Mouse (Mus musculus) sigmoid colon, adult 10 weeks (tissue): ENCODE results near the gene Fam228b. TPM values are rescaled to one million over a fixed set of nuclear protein-coding genes. Genes with fewer than 3 reads are reported as not detected.

Source experiments
- polyA plus RNA-seq: library from polyadenylated mRNA; stranded (reverse); fragments of 350-450 nt; fragmentation: Illumina TruSeq; extraction: RNeasy Lipid Tissue Mini Kit (QIAGEN cat#74804); gene quantifications from one replicate; pipeline ENCODE4 v1.2.3, GENCODE M21; 2014; ENCODE audit warnings: low read depth, low replicate concordance

The Fam228b gene
- 1.4 TPM for polyA plus RNA-seq

GRCm38 (mm10) chr12:4768492-4769332 lies at the start of gene Fam228b, which contains the start of gene Pfn4:
Gene Fam228b, minus strand, starts transcription at chr12:4769267.
Gene Pfn4, plus strand, starts transcription at chr12:4769022.

GRCm38 (mm10) chr12:4817361-4818101 lies 48.5 kb upstream of the Fam228b start, which contains the start of gene Sf3b6:
Gene Sf3b6, plus strand, starts transcription at chr12:4817544.

GRCm38 (mm10) chr12:4738031-4738576 lies 31.0 kb downstream of the Fam228b start, which contains the start of gene Fam228a:
Gene Fam228a, minus strand, starts transcription at chr12:4738430.

Other genes with a start within 250 kb of the Fam228b start
- gene Itsn2, start 176.6 kb downstream of the Fam228b start, polyA plus RNA-seq: 180 TPM
- not detected for gene Gm3625, start 176.3 kb downstream of the Fam228b start, polyA plus RNA-seq
- gene Fam228a, start 30.8 kb downstream of the Fam228b start, polyA plus RNA-seq: not detected
- 0.76 TPM for gene Pfn4, start 245 bp downstream of the Fam228b start, polyA plus RNA-seq
- gene Sf3b6, start 48.3 kb upstream of the Fam228b start, polyA plus RNA-seq: 285 TPM
- 18.0 TPM for gene Fkbp1b, start 72.3 kb upstream of the Fam228b start, polyA plus RNA-seq
- 3.1 TPM for gene Wdcp, start 74.0 kb upstream of the Fam228b start, polyA plus RNA-seq
- gene Mfsd2b, start 105.1 kb upstream of the Fam228b start, polyA plus RNA-seq: 1.9 TPM
- 230 TPM for gene Ubxn2a, start 138.4 kb upstream of the Fam228b start, polyA plus RNA-seq
- gene Atad2b, start 148.1 kb upstream of the Fam228b start, polyA plus RNA-seq: 39.9 TPM